Mouse (Mus musculus) testis, postnatal 10 days (tissue): ENCODE results near the gene Ttpal.
"Not testable (repeated sequence)": the region's sequence is repeated elsewhere in the genome, so short reads cannot be mapped to it uniquely, and the experiment has no call there.

Experiments used
- DNase-seq: peaks from one replicate; pipeline ENCODE4 v3.0.0; 2021; ENCODE audit warnings: low spot score

The Ttpal gene

DNA sequence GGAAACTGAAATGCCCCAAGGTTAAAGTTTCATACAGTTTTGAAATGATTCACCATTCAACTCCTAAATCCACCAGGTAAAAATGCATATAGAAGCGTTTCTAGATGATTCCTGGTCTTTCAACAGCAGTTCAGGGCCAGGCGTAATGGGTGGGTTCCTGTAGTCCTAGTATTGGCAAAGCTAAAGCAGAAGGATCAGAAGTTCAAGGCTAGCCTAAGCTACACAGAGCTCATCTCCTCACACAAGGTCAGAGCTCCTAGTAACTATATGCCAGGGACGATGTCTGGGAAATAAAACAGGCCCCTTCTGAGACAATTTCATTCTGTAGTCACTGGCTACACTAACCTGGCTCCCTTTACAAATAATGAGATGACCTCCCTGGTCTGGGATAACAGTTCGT, 29.1 kb downstream of the Ttpal start:
- DNase-seq, result no peak

DNA sequence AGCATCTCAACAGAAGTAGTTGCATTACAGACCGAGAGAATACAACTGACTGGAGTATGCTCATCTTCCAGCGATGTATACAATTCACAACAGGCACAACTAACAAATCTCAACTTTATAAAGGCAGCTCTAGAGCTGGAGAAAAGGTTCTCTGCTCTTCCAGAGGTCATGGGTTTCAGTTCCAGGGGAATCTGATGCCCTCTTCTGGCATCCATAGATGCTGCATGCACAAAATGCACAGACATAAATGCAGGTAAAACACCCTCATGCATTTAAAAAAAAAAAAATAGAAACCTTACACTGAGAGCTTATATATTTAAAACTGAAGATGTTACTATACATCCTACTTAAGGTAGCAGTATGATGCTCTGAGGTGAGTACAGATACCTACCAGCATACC, 29.6 kb downstream of the Ttpal start:
- no peak for DNase-seq

DNA sequence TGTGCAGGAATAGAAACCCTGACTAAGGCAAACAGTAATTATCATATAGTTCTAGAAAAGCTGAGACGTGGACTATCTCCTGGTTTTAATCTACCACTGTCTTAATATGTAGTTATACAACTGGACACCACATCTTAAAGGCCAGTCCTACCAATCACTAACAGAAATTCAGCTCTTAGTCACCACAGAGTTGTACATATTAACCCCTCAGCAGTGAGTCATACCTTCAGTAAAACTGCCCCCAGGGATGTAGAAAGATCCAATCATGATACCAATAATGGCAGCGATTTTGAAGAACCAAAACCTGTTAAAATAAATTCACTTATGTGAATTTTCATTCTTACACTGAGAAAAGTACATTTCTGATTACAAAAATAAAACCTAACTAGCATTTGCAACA, 32.1 kb downstream of the Ttpal start:
- no peak for DNase-seq

DNA sequence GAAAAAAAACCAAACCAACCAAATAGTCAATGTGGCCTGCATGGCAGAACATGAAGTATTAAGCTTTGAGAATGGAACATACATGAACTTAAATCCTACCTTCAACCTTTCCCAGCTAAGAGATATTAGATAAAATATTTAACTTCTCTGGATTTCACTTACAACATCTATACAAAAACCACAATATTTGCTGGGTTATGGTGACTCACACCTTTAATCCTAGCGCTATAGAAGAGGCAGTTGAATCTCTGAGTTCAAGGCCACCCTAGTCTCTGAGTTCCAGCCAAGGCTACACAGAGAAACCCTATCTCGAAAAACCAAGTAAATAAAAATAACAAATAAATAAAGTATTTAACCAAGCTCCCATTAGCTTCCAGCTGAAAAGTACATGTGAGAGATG, 33.9 kb downstream of the Ttpal start:
- DNase-seq, result no peak

DNA sequence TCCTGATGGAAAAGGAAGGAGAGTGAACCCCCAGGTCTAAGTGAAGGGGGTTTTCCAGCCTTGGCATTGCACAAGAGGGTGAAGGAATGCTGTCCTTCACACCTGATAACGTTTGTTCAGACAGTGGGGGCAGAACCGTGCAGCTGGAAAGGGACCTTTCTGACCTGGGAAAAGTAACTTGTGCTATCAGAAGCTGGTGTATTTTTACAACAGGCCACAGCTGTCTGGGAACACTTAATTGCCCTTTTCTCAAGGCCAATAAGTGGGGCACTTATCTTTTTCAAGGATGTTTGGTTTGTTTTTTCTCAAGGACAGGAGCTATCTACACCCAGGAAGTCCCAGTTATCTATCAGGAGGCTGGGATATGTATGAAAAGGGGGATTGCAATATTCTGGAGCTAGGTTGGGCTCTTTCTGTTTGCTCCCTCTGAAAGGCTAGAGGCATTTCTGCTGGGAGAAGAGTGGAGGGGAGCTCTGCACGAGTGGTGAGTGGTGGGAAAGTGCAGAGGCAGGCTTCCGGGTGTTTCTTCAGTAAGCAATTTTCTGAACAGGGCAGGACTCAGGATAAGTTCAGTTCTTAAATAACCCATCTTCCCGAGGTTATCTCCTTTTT, 35.6 kb downstream of the Ttpal start:
- no peak for DNase-seq

DNA sequence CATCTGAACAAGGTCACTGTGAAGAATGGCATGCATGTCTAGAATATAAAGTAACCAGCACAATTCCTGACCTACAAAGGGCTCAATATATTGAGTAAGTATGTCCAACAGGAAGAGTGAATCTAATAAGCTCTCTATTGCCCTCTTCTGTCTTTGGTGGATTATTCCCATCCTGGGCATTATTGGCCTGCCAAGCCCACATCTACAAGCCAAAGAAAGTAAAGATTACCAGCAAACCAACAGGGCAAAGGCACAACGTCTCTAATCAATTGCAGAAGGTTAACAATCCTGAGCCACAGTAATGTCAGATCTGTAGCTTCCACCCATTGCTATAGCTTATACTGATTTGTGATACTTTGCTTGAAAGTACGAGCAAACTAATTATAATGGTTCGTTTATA, 38.4 kb downstream of the Ttpal start:
- DNase-seq, result no peak

DNA sequence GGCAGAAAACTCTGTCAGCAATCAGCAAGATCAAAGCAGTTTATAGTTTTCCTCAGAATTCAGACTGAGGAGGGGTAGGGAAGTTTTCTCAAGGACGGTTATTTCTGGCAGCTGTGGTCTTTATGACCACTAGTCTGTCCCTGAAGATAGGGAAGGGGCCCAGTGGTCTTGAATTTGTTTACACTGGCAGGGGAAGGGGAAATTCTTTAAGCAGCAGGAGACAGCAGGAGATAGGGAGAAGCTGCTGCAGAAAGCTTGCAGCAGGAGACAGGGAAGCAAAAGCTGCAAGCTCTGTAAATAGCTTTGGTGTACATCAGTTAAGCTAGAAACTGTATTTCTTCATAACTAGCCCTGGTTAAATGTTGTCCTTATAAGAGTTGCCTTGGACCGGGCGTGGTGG, 39.6 kb downstream of the Ttpal start:
- no peak for DNase-seq

DNA sequence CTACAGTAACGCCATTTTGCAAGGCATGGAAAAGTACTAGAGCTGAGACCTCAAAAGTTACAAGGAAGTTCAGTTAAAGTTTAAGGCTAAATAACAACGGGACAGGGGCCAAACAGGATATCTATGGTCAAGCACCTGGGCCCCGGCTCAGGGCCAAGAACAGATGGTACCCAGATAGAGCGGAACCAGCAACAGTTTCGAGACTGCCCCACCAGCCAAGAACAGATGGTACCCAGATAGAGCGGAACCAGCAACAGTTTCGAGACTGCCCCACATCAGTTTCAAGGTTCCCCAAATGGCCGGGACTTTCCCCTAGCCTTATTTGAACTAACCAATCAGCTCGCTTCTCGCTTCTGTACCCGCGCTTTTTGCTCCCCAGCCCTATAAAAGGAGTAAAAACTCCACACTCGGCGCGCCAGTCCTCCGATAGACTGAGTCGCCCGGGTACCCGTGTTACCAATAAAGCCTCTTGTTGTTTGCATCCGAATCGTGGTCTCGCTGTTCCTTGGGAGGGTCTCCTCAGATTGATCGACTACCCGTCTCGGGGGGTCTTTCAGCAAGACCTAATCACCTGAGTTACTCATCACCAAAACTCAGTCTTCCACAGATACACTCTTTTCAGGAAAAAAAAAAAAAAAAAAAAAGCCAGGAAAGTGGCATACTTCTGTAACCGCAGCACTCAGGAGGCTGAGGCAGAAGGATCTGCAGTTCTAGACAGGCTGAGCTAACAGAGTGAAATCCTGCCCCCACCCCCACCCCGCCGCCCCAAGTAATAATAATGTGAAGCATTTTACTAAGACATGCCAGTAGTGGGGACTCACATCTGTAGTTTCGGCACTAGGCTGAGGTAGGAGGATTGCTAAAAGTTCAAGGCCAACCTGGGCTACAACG, 40.8 kb downstream of the Ttpal start:
- peak; percentile 63 for DNase-seq

DNA sequence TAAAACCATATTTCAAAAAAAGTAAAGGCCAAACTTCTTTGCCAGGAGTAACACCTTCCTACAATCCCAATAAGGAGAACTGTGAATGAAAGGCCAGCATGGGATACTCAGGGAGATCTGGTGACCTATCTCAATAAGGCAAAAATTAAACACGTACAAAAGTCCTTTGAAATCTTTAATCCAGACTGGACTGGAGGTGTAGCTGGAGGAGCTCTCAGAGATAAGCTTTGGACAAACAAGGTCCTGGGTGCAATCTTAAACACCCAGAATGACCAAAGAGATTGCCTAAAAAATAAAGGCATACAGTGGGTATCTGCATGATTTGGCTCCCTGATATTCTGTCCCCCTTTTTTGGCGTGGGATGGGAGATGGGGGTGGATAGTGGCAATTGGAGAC, 41.5 kb downstream of the Ttpal start:
- DNase-seq, result no peak

DNA sequence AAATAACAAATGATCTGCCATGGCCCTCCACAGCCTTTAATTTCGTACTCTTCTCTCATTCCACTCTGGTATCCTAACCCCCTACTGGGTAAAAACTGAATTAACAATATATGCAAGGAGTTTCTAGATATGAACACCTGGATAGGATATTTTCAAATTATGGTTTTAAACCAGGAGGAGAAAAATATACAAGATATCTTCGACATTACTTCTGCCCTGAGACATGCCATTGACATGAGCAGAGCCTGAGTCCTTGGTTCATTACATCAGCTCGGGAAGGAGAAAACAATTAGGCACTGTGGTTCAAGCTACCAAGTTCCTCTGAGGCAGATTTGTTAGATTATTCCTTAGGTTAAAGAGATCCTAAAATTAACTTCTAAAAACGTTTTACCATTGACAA, 41.9 kb downstream of the Ttpal start:
- no peak for DNase-seq

DNA sequence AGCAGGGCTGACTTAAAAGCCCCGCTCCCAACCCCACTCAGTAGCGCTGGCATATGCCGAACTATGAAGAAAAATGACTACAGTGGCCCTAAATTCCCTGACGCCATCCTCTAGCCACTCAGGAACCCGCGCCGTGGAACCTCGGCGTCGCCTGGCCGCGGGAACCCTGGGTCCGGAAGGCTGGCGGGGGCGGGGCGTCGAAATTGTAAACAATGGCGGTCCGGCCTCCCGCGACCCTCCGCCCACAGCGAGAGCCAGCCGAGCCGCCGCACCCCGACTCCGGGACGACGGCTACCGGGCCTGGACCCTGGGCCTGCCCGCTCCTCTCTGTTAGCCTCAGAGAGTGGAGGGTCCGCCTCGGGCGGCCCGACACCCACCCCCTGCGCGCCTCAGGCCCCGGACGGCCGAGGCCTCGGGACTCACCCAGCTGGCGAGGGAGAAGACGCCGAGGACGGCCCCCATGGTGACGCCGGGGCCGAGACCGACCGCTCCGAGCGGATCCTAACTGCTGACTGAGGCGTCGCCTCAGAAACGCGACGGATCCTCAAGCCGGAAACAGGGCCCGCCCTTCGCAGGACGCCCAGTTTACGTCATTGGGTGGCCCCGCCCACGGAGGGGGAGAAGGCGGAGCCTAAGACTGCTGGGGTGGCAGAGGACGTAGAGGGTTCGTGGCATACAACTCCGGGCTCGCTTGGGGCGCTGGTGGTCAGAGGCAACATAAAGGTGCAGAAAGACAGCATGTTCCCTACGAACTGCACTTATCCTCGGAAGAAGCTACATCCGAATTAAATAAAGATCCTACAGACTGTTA, 42.7 kb downstream of the Ttpal start, which contains the start of gene Serinc3:
Gene Serinc3, minus strand, starts transcription at position 557 of the 811 bp plus-strand sequence.
- DNase-seq, result peak; percentile 100

DNA sequence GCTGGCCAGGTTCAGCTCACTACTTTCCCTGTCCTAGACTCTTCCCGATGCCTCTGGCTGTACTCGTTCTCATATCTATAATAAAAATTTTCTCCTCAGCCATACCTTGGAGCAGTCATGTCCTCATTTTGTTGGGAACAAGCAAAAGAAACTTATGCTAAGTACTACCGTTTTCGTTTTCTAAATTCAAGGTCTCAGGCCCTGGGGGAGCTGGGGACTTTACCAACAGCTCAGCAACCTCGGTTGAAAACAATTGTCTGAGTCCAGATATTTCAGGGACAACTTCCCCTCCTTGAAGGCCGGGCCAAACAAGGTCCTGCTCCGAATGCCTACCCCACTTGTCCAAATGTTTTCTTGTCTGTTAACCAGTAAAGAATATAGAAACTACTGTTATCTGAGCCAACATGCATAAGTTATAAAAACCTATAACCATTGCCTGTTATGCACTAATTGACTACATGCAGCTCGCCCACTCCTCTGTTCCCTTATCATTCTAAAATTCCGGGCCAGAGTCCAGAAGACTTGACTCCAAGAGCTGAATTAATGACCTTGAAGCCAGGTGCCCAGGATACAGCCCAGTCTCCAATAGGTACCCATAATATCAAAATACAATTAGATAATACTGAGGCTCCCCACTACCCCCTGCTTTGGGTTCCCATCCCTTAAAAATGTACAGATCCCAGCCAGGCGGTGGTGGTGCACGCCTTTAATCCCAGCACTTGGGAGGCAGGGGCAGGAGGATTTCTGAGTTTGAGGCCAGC, 43.8 kb downstream of the Ttpal start:
- no peak for DNase-seq

DNA sequence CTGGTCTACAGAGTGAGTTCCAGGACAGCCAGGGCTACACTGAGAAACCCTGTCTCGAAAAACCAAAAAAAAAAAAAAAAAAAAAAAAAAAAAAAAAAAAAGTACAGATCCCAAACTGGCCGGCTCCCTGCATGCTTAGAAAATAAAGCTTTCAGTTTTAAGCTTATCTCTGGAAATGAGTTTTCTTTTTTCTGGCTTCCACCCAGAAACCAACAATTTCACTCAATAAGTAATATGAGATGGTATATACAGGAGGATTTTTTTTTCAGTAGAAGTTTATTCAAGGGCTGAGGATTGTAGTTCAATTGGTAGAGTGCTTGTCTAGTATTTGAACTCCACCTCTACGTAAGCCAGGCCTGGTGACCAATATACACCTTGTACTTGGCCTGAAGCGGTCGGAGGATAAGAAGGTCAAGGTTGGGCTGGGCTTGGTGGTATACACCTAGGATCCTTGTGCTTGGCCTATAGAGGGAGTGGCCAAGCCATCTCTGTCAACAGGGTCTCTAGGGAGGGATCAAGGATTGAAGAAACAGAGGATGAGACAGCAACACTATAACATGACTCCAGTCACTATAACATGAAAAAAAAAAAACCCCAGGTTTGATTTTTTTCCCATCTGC, 44.5 kb downstream of the Ttpal start:
- DNase-seq, result no peak

DNA sequence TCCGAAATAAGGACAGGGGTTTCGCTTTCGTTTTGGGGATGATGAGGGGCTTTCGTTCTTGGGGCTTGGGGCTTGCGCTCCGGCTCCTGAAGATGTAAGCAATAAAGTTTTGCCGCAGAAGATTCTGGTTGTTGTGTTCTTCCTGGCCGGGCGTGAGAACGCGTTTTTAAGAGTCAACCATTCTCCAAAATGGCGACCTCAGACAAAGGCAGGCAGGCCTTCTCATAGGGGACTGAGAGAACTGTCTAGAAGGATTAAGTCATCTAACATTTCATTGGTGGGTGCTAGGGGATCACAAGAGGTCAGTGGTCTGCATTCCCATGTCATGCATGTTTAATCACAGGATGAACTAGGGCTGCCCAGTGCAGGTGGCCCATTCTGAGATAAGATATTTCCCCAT, 53.6 kb downstream of the Ttpal start:
- DNase-seq, result not testable (repeated sequence)

DNA sequence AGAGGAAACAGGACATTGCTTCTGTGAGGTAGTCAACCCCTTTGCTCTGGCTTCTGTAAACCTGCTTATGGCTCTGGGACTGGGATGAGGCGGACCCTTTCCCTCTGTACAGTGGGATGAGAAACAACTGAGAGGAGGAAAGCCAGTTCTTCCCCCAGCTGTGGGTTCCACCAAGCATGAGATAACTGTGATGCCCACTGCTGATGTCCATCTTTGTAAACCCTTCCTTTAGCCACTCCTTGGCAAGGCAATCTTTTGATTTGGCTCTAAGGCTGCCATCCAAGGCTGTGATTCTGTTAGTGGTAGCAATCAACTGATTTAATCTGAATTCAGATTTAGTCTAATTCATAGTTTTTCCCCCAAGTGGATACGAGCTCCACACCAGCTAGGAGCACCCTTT, 55.4 kb downstream of the Ttpal start:
- DNase-seq, result no peak

DNA sequence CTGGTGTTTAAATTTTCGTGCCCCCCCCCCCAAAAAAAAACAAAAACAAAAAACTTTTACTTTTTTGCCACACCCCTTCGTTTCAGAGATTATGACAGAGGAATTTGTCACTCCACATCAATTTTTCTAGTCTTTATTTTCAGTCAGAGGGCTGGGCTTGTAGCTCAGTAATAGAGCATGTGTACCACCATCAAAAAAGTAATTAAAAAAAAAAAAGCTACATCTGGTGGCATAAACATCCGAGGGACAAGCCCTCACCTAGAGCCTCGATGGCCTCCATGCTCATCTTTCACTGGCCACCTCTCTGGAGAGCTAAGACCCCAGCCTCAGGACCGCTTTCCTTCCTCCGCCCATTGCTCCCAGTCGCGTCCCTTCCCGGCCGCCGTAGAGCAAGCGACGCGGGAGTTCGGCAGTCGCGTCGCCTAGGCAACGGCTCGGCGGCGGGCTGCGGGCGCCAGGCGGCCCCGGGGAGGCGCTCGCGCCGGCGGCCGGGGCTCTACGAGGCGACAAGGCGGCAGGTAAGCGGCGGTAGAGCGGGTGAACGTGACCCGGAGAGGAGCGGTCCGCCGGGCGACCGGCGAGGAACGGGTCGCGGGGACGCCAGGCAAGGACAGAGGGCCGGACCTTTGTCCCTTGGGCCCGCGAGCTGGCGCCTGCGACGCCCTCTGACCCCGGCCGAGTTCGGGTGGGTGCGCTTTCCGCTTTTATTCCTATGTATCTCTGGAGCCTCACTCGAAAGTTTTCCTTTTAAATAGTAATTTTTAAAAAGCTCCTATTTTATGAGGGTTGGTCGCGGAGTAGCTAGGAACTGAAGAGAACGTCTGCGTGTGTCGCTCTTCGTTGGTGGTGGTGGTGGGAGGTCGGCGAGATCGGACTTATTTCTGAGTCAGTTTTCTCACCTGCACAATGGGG, 56.1 kb downstream of the Ttpal start, which contains the start of gene Pkig:
Gene Pkig, plus strand, starts transcription at position 412 of the 912 bp plus-strand sequence.
- peak; percentile 93 for DNase-seq

DNA sequence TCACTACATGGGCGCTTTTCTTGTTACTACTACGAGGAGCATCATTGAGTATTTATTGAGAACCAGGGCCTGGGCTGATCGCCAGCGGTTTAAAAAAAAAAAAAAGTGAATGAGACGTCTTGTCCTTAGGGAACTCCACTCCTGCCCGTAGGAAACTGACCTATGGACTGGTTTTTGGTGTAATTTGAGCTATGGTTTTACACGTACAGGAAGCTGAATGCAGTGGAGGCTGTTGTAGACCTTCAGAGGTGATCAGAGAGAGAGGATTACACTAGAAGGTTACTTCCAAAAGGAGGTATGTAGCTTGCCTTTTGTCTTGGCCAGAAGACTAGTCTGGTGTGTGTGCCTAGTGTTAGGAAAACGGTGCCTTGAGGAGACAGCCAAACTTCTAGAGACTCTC, 56.8 kb downstream of the Ttpal start:
- DNase-seq, result no peak

DNA sequence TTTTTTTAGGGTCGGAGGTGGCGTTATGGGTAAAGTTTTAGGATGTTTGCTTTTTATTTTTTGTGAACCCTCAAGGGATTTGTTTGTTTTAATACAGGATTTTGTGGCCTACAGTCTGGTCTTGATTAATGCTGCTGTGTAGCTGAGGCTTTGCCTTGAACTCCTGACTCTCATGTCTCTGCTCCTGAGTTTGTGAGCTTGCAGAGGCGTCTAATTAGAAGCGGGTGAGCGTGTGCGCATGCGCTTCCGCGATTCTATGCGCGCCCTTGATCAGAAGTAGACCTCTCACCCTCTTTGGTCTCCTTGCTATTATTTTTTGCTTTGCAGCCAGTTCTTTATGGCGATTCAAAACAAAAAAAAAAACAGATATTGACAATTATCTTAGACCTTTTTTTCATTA, 57.3 kb downstream of the Ttpal start:
- no peak for DNase-seq

DNA sequence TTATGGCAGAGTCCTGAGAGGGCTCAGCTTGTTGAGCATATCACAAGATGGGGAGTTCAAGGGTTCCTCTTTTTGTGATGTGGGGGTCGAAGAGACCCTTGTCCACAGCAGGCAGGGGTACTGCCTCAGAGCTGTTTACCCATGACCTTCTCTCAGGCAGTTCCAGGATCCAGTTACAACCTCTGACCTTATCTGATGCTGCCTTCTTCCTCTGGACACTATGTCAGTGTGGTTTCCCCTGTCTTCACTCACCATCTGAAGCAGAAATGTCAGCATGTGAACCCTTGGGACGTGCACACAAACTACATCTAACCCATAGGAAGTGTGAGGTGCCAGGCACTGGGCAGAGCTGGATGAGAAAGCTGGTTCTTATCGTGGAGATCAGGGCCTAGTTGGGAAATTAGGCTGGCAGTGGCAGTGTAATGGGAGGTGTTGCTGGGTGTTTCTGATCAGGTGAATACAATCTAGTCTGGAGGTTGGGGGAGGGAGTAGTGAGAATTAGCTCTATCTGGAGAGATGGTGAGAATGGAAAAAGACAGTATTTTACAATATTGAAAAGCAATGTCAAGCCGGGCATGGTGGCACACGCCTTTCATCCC, 58.1 kb downstream of the Ttpal start:
- no peak for DNase-seq

DNA sequence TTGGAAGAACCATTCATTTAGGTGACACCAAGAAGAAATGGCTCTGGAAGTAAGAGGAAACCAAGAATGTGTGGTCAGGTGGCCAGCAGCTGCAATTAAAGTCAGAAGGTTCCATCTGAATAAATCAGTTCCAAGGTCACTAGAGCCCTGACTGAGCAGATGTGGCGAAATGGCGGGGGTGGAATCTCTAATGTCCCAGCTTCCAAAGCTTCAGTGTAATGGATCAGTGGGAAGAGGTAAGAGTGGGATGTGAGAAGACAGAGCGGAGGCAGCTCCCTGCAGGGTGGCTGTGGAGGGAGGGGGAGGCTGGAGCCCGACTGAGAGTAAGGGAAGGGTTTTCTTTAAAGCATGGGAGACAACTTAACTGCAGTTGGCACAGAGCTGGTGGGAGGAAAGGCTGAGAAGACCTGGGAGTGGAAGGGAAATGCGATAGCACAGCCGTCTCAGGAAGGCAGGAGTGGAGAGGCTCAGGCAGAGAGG, 59.3 kb downstream of the Ttpal start:
- DNase-seq, result no peak
